Mouse (Mus musculus) spleen, adult 12 weeks (tissue): ENCODE data around the gene Olfm1.

Experiments
- DNase-seq: peaks from one replicate; pipeline ENCODE4 v3.0.0; 2022; ENCODE audit warnings: low spot score

Gene Olfm1

DNA sequence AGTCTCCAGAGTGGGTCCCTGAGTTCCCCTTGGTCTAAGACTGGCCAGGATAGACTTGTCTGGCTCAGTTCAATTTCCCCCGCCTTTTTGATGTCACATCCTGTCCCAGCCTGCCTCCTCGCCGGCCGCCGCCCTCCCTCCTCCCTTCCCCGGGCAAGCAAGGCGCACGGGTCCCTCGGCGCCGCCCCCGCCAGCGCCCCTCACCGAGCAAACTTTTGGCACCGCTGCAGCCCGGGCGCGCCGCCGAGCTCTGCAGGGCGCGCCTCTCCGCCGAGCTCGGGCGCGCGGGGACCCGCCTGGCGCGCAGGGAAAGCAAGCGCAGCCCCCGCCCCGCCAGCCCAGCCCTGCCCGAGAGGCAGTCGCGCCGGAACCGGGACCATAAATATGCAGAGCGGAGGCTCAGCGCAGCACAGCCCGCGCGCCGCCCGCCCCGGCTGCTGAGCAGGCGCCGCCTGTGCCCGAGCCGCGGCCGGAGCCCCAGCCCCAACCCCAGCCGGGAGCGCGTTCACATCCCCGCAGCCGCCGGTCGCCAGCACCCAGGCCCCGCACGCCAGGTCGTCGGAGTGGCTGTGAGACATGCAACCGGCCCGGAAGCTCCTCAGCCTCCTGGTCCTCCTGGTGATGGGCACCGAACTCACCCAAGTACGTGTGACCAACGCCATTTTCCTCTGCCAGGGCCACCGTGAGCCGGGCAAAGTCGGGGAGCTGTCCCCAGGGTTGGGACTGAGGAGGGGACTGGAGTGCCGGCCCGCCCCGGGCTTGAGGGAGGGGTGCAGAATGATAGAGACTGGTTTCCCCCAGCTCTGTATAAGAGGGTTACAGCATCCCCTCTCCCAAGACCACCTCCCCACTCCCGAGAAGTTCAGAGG is at the start of gene Olfm1:
Olfm1 (plus strand) TSS at position 172 of the 869 bp plus-strand sequence.
- no peak for DNase-seq

DNA sequence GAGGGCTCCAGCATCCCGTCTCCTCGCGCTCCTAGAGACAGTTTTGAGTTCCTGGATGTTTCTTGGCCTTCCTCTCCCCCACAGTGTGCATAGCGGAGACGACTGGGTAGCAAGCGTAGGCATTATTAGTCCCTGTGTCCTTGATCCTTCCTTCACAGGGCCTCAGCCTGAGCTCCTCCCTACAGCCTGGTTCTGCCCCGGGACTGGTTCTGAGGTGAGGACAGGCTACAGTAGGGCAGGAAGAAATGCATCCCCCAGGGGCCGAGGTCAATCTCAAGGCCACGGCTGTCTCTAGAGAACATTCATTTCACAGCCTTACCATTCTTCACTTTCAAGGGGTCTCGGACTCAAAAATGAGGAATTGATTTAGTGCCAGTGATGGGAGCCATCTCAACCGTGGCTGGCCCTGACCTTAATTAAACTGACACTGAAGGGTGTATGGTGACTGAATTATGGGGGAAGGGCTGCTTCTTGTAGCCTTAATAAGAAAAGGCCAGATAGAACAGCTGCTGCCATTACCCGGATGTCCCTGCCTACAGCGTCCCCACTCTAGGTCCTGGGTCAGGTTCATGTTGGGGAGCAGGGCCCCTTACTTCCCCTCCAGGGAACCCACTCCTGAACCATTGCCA is 49.3 kb upstream of the Olfm1 start:
- DNase-seq = no peak

- no peak for DNase-seq
Observed at GRCm38 (mm10) chr2:28145702-28146101, 47.1 kb upstream of the Olfm1 start.

GRCm38 (mm10) chr2:28146152-28146551 is 46.6 kb upstream of the Olfm1 start:
- DNase-seq = no peak

DNA sequence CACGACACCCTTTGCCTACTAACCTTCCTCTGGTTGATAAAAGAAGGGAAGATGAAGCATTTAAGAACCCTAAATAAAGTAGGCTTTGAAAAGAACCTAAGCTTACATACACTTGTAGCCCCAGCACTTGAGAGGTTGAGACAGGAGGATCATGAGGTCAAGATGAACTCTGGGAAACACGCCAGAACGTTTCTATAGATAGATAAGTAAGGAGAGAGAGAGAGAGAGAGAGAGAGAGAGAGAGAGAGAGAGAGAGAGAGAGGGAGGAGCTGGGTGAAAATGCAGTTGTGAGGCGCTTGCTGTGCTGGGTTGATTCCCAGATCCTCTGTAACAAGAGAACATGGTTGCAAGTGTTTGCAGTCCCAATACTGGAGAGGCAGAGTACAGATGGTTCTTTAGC is 46.1 kb upstream of the Olfm1 start:
- DNase-seq = no peak

DNA sequence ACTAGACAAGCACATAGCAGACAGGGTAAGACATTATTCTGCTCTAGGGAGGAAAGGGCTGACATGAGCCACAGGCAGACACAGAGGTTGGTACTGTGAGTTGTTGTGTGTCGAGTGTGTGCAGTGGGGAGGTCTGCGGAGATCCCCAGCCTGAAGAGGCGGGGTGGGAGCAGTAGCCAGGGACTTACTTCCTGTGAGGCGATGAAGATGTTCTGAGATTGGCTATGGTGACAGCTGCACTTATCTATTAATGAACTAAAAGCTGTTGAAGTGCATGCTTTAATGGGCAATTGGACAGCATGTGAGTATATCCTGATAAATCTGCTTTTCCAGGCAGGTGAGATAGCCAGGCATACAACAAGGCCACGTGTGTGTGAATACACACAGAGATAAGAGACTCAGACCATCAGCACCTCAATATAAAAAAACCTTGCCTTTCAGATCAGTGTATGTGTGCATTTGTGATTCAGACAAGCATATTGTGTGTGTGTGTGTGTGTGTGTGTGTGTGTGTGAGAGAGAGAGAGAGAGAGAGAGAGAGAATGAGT is 45.5 kb upstream of the Olfm1 start:
- DNase-seq = no peak

GRCm38 (mm10) chr2:28149688-28150087 is 43.1 kb upstream of the Olfm1 start:
- DNase-seq = no peak

DNA sequence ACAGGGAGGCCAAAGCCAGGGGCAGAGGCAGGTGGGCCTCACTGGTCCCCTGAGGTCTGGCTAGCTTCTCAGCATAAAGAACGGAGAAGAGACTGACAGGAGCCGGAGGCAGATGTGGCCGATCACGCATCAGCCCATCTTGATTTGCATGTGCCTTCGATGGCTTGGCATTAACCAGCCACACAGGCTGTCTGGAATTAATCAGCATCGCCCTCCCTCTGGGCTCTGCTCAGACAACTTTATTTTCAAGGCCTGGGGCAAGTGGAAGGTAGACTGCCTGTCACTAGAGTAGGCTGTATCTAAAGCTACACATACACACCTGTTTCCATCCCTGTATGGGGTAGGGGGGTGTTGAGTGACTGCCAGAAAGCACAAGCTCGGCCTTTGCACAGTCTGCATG is 32.2 kb upstream of the Olfm1 start:
- no peak for DNase-seq

- no peak for DNase-seq
Observed at GRCm38 (mm10) chr2:28165570-28165969, 27.2 kb upstream of the Olfm1 start.

DNA sequence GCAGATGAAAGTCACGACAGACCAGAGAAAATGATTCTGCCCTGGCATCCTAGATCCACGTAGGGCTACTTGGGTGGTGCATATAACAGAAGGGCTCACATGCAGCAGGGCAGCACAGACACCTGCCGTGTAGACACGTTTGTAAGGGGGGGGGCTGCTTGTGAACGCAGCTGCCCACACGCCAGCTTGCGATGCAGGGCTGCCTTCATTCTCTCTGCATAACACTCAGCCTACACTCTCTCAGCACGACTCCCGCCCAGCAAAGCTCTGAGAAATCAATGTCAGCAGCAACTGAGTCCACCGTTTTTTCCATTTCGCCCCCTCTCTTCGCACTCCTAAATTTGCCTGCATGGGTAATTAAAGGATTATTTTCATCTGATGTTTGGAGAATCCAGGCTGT is 23.5 kb upstream of the Olfm1 start:
- DNase-seq = no peak

DNA sequence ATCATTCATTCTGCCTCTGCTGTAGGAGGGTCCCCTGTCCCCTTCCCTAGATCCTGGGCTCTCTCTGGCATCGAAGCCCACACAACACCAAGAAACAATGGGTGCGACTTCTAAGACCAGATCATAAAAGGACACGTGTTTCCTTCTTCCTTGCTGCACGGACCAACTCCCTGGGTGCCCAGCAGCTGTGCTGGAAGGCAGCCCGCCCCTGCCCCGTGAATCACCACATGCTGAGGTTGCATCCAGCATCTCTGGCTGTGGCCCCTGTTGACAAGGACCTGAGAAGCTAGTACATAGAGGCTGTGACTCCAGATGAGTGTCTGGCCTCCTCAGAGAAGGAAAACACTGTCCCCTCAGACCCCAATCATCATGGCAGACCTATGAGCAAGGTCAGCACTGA is 20.8 kb upstream of the Olfm1 start:
- no peak for DNase-seq

- no peak for DNase-seq
Observed at GRCm38 (mm10) chr2:28173225-28174141, 19.3 kb upstream of the Olfm1 start.

GRCm38 (mm10) chr2:28174441-28174840 is 18.4 kb upstream of the Olfm1 start:
- DNase-seq = no peak

GRCm38 (mm10) chr2:28178600-28178999 is 14.2 kb upstream of the Olfm1 start:
- no peak for DNase-seq

GRCm38 (mm10) chr2:28180053-28180452 is 12.7 kb upstream of the Olfm1 start:
- no peak for DNase-seq

- DNase-seq = no peak
Observed at GRCm38 (mm10) chr2:28188398-28188944, 4.3 kb upstream of the Olfm1 start.

DNA sequence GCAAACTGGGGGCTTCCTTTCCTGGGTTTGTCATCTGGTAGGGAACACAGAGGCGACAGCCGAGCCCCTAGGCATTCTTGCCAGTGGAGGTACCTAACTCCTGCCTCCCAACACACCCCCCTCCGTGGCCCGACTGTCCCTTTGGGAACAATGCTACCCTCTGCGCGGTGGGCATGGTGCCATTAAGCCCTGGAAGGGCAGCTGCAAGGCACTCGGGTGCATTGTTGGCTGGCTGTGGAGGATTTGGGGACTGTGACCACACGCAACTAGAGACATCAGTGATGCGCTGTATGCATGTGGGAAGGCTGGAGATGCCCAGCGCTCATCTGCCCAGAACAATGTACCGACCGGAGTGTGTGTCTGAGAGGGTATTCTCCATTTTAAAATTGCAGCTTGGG is 897 bp downstream of the Olfm1 start:
- no peak for DNase-seq

DNA sequence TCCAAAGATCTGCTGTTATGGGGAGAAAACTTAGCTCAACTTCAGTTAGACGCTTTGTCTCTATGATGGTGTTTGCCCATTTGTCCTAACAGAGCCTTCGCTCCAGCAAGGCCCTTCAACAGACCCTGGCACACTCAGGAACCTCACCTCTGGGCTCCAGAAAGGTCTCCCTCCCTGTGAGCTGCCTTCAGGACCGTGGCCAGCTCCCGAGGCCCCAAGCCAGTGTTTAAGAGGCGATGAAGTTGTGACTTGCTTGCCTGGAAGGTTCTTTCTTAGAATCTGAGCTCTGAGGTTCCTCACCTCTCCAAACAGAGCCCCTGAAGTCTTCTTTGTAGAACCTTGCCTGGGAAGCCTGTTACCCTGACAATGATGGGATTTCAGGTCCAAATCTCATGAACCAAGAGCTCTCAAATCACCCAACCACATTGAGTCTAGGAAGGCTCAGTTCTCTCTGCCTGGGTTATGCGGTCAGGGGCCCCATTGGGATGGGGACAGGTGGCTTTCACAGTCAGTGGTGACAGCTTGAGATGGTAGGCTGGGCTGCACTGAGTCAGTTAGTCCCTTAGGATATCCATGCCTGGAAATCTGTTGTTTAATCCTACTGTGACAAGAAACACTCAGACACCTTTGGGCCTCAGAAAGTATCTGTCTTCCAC is 2.3 kb downstream of the Olfm1 start:
- DNase-seq = no peak

- no peak for DNase-seq
Observed at GRCm38 (mm10) chr2:28195726-28196125, 2.9 kb downstream of the Olfm1 start.

DNA sequence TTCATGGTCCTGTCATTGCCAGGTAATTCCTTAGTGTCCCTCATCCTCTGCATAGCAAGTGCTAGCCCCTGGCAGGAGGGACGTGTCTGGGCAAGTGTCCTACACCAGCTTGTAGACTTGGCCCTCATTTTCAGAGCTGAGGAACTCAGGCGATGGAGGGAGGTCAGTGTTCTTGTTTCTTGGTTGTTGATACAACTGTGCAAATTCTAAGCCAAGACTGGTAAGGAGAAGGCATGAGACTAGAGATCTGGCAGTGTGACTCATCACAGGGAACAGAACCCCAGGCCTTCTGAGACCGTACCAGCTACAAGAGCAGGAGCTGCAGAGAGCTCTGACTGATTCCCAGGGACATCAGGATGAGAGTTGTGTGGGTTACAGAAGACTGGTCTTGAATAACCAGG is 8.6 kb downstream of the Olfm1 start:
- DNase-seq = no peak

- peak; percentile 46 for DNase-seq
Observed at GRCm38 (mm10) chr2:28204167-28204566, 11.4 kb downstream of the Olfm1 start.
